Mouse (Mus musculus) C2C12 (cell line): ENCODE measurements at regions not wholly inside any gene's neighbourhood (a gene's known extent, or its start where the extent isn't known, plus 50 kb on each side); places are given as distances from the start of the nearest gene placed in this dataset.

Source experiments
- MAX ChIP-seq: IDR thresholded peaks from one replicate; pipeline ENCODE4 v1.6.1; 2011; ENCODE audit warnings: mild to moderate bottlenecking, control low read depth
- USF1 ChIP-seq: IDR thresholded peaks from one replicate; pipeline ENCODE4 v1.6.1; 2011; ENCODE audit warnings: low read depth, mild to moderate bottlenecking, control low read depth, moderate library complexity

GRCm38 (mm10) chr13:32601315-32601714 is 182.4 kb downstream of the Mylk4 start:
- TF ChIP-seq USF1, result no peak
- TF ChIP-seq MAX, result no peak
